Mouse (Mus musculus) heart, adult 2 months (tissue): ENCODE data around the gene Ccl6.

Source experiments
- CTCF ChIP-seq: fragments of 200-600 bp; IDR thresholded peaks from 2 replicates; pipeline ENCODE4 v1.8.1; 2022; ENCODE audit warnings: antibody characterized with exemption, mild to moderate bottlenecking, moderate library complexity
- EP300 ChIP-seq: fragments of 200-500 bp; IDR thresholded peaks from 2 replicates; pipeline ENCODE4 v1.6.1; 2011; ENCODE audit warnings: low read depth, low read length, control low read depth; ENCODE audit not compliant: insufficient read depth
- POLR2A ChIP-seq: fragments of 200-500 bp; IDR thresholded peaks from 2 replicates; pipeline ENCODE4 v1.6.1; 2011; ENCODE audit warnings: mild to moderate bottlenecking, low read depth, low read length, control low read depth; ENCODE audit not compliant: insufficient read depth

- TF ChIP-seq POLR2A (no peak), CTCF (no peak), EP300 (no peak)
These were observed 37.7 kb upstream of the Ccl6 start for GRCm38 (mm10) chr11:83630630-83631029.
